Mouse (Mus musculus) neural tube, embryonic 12.5 days (tissue): ENCODE measurements around the gene 1700066M21Rik. TPM values are rescaled to one million over a fixed set of nuclear protein-coding genes. Genes with fewer than 3 reads are reported as not detected.
A peak's percentile ranks its signal among the peaks of the same experiment; 100 is the strongest.

Experiments
- ATAC-seq: fragments of 200-750 bp; cut with Nextera tagmentation; 2 replicates; pipeline ENCODE4 v1.8.0; 2017; ENCODE audit warnings: low read depth, mild to moderate bottlenecking, moderate TSS enrichment, moderate library complexity; ENCODE audit not compliant: low FRiP score
- H3K27ac ChIP-seq: fragments of 300-500 bp; sonication (generic); 2 replicates; pipeline ENCODE4 v1.5.1; 2016
- H3K27me3 ChIP-seq: fragments of 300-500 bp; sonication (generic); replicated peaks from 2 replicates; pipeline ENCODE4 v1.6.1; 2016; ENCODE audit warnings: mild to moderate bottlenecking
- H3K36me3 ChIP-seq: fragments of 300-500 bp; sonication (generic); 2 replicates; pipeline ENCODE4 v1.6.1; 2016; ENCODE audit warnings: mild to moderate bottlenecking
- H3K4me1 ChIP-seq: fragments of 300-500 bp; sonication (generic); 2 replicates; pipeline ENCODE4 v1.6.1; 2016
- H3K4me2 ChIP-seq: fragments of 300-500 bp; sonication (generic); replicated peaks from 2 replicates; pipeline ENCODE4 v1.6.1; 2016; ENCODE audit warnings: mild to moderate bottlenecking
- H3K4me3 ChIP-seq: fragments of 300-500 bp; sonication (generic); 2 replicates; pipeline ENCODE4 v1.5.1; 2016
- H3K9ac ChIP-seq: fragments of 300-500 bp; sonication (generic); 2 replicates; pipeline ENCODE4 v1.6.1; 2016; ENCODE audit warnings: mild to moderate bottlenecking
- H3K9me3 ChIP-seq: fragments of 300-500 bp; sonication (generic); 2 replicates; pipeline ENCODE4 v1.6.1; 2016; ENCODE audit warnings: mild to moderate bottlenecking
- WGBS: fragments of 180-500 bp; shearing (Covaris S2); methylation state at CpG from one replicate; pipeline ENCODE4 v1.1.7; 2016; 5-methylcytosine and 5-hydroxymethylcytosine counted together
- polyA plus RNA-seq: library from polyadenylated mRNA; unstranded; fragments of >200 nt; fragmentation: Nextera tagmentation; extraction: Ambion mirVana; gene quantifications from 2 replicates; pipeline ENCODE4 v1.2.1, GENCODE M21; 2016

Gene 1700066M21Rik
- polyA plus RNA-seq, 1 experiment from 2014 or later: 13.9 TPM

DNA sequence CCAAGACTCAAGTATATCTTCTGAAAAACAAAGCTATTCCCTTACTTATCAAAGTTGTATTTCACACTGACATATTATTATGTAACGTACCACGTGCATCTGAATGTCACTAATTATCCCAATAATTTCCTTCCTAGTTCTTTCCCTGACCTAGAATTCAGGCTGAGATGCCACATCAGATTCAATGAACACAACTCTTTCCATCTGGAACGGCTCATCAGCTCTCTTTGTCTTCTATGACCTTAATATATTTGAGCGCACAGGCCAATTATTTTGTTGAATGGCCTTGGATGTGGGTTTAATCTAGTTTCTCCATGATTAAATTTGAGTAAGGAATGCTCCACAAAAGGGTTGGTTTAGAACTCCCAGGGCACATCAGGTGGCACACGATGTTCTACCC lies 24.7 kb downstream of the 1700066M21Rik start:
- Histone ChIP-seq H3K27ac (no peak overlapping the region), H3K4me3 (no peak overlapping the region)
- ATAC-seq: no peak

DNA sequence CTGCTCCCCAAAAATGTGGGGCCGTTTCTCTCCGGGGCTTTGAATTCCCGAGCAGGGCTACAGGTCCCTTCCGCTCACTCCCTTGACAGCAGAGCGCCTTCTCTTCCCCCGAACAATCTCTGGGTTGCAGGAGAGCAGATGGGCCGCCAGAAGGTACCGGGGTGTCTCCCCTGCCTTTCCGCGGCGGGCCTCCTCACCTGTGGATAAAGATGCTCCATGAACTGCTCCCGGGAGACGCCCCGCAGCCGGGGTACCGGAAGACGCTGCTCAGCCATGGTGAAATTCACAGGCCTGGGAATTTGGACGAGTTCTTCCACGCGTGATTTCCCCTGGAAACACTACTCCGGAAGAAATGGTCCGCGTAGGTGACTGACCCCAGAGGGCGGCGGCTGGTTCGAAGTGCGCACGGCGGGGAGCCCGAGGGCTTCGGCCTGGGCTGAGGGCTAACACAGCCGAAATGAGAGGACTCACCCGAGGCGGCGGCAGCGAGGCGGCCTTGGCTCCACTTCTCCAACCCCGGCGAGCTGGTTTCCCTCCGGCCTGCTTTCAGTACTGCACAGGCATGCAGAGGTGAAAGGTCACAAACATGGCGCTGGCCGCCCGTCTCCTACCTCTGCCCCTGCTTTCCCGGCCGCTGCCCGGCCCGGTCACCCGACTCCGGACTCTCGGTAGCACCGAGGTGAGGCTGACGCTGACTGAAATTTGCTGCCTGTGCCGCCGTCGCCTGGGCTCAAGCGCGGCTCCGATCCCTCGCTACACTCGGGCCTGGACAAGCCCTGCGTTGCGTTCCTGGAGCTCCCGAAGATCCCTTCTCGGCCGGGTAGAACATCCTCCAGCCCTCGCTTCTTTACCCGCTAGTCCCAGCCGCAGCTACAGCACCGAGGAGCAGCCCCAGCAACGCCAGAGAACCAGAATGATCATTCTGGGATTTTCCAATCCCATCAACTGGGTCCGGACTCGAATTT lies 29.0 kb downstream of the 1700066M21Rik start, which contains the start of the genes Maip1 and Tyw5:
Gene Maip1, plus strand, starts transcription at position 142 of the 965 bp plus-strand sequence.
Gene Tyw5, minus strand, starts transcription at position 915 of the 965 bp plus-strand sequence.
- Histone ChIP-seq H3K9me3 (no peaks in the 10 kb centered on the region), H3K4me1 (peaks cover 20% of the 10 kb centered on the region), H3K36me3 (no peaks in the 10 kb centered on the region), H3K27me3 (no peaks in the 10 kb centered on the region), H3K9ac (peak within 1 kb of the TSS; percentile 84), H3K4me2 (peak within 1 kb of the TSS; percentile 81), H3K4me3 (peak within 1 kb of the TSS; percentile 75), H3K27ac (peak within 1 kb of the TSS; percentile 12; the same call in 1 of the 2 replicates)
- under 1% methylated on average over 72 of the region's 72 CpGs for WGBS
- ATAC-seq: peak; percentile 94

More for the DNA sequence above, 24.7 kb downstream of the 1700066M21Rik start:
- Histone ChIP-seq H3K27me3 (no peaks in the 10 kb centered on the region), H3K9ac (no peak overlapping the region), H3K4me1 (peaks cover 1% of the 10 kb centered on the region; the same call in 1 of the 2 replicates), H3K36me3 (peaks cover 11% of the 10 kb centered on the region), H3K9me3 (no peaks in the 10 kb centered on the region), H3K4me2 (no peak overlapping the region)
- WGBS: 93% methylated on average over 5 of the region's 5 CpGs

DNA sequence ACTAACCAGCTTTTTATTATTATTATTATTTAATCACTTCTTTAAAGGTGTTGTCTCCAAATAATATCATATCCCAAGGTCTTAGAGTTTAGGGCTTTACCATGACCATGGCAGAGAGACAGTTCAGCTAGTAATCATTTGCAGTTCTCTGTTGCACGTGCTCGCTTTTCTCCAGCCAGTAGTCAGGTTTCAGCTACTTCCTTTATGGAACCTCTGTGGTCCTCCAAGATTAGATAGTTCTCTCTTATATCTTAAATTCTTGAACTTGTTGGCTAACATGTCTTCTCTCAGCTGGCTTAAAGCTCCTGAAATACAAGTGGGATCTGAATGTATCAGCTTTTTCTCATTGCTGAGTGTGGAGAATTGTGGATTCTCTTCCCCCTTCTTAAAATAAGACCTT lies 31.6 kb downstream of the 1700066M21Rik start:
- no peak overlapping the region for H3K9ac ChIP-seq
- ATAC-seq: no peak
- H3K9me3 ChIP-seq: no peaks in the 10 kb centered on the region
- H3K27ac ChIP-seq: no peak overlapping the region
- no peak overlapping the region for H3K4me3 ChIP-seq
- no peak overlapping the region for H3K4me2 ChIP-seq
- 98% methylated on average over 2 of the region's 2 CpGs for WGBS
- H3K27me3 ChIP-seq: no peaks in the 10 kb centered on the region
- peaks cover 18% of the 10 kb centered on the region for H3K36me3 ChIP-seq
- peaks cover 20% of the 10 kb centered on the region for H3K4me1 ChIP-seq

DNA sequence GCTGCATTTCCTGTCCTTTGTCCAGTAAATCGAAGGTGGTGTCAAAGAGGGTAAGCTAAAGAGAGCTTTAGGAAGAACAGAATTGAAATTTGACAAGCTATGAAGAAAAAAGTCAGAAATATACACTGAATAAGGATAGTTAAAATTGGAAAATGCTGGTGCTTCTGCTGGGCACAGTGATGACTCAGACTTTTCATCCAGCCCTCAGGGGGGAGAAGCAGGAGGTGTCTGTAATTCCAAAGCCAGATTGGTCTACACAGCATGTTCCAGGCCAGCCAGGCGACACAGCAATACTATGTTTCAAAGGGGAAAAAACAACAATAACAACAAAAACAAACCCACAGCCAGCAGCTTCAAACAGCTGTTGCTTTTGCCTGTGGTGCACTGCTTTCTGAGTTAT lies 36.0 kb downstream of the 1700066M21Rik start:
- ATAC-seq: no peak
- Histone ChIP-seq H3K4me2 (no peak overlapping the region), H3K4me1 (peaks cover 8% of the 10 kb centered on the region), H3K27ac (no peak overlapping the region), H3K4me3 (no peak overlapping the region), H3K9me3 (no peaks in the 10 kb centered on the region), H3K9ac (no peak overlapping the region), H3K36me3 (peaks cover 39% of the 10 kb centered on the region), H3K27me3 (no peaks in the 10 kb centered on the region)
- 85% methylated on average over 2 of the region's 2 CpGs for WGBS

DNA sequence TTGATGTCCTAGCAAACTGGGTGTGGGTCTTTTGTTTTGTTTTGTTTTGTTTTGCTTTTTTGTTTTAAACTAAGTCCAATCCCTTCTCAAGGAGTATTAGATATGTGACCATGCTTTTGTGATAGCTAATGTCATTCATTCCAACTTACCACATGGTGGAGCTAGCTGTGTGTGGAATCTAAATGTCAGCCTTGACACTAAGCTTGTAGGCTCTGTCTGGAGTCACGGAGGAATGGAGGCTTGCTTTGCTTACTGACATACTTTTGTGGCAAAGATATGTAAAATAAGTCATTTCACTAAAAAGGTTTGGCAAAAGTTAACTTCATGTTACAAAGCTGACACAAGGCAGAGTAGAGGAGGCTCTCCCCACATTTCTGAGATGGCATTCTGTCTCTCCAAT lies 46.3 kb downstream of the 1700066M21Rik start:
- WGBS: 23% methylated on average over 1 of the region's 1 CpGs
- Histone ChIP-seq H3K27ac (no peak overlapping the region), H3K9ac (no peak overlapping the region), H3K4me3 (no peak overlapping the region), H3K27me3 (no peaks in the 10 kb centered on the region), H3K4me1 (peaks cover 1% of the 10 kb centered on the region; the same call in 1 of the 2 replicates), H3K9me3 (no peaks in the 10 kb centered on the region), H3K4me2 (no peak overlapping the region), H3K36me3 (no peaks in the 10 kb centered on the region)
- ATAC-seq: 0 out of 2 replicates have a peak, but pooled peaks have one; percentile 54

DNA sequence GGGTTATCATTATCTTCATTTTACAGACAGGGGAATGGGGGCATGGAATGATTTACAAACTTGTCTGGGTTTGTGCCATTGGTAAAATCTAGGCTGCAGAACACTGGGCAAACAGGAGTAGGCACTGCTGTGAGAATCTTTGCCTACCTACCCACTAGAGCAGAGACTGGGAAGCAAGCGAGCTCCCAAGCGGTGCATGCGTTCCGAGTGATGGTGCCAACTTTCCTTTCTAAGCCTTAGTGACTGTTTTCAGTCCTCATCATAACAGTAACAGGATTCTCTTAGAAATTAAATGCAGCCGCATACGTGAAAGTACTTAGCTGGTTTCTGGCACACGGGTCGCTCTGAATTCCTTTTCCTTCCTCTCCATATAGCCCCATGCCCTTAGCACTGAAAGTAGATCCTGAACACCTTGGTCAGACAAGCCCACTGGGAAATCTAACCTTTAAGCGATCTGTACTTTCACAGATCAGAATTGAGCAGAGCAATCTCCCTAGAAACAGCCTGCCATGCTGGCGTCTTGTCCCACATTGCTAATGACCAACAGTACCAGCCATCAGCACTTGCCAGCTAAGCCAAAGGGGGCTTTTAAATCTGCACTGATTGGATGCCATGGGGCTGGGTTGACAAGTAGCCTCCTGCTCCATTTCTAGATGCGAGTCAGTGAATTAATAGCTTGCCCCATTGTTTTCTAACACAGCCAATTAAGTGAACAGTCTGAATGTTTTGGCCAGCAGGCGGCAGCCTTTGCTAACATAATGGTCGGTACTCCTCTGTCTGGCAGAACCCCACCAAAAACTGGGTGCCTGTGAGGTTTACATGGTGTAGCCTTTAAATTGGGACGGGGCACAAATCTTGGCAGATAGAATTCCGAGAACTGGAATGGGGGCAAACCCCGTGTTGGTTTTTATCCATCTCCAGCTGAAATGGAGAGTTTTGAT lies 51.2 kb downstream of the 1700066M21Rik start:
- H3K27me3 ChIP-seq: no peaks in the 10 kb centered on the region
- peaks cover 14% of the 10 kb centered on the region for H3K4me1 ChIP-seq
- H3K4me3 ChIP-seq: no peak overlapping the region
- H3K4me2 ChIP-seq: peak overlapping the region; percentile 43
- peak; percentile 89 for ATAC-seq
- H3K9me3 ChIP-seq: no peaks in the 10 kb centered on the region
- no peaks in the 10 kb centered on the region for H3K36me3 ChIP-seq
- WGBS: 52% methylated on average over 16 of the region's 16 CpGs
- no peak overlapping the region for H3K27ac ChIP-seq
- H3K9ac ChIP-seq: peak overlapping the region; percentile 26; the same call in 1 of the 2 replicates

DNA sequence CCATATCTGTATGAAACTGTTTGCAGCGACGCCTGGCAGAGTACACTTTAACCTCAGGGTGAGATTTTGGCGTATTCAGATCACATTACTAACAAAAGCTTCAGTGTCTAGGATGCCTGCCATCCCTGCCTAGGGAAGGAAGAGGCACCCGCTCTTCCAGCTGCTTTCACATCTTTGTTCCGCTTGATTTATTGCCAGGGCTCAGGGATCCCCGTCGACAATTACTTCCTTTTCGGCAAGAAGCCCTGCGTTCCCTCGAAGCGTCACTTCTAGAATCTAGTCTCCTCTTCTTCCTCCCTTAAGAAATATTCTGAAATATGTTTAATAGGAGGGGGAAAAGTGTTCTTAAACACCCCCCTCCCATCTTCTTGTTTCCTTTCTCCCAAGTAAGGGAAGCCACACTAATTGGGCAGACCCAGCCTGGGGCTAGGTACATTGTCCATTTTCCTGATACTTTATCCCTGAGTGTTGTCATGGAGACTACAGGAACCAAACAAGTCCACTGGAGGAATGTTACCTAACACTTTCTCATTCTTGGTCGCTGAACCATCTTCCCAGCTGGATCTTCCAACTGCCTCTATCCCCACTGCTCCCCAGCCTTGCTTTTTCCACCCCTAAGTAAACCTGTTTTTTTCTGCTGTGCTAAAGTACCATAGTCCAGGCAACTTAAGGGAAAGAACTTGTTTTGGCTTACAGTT lies 52.5 kb downstream of the 1700066M21Rik start:
- no peaks in the 10 kb centered on the region for H3K27me3 ChIP-seq
- no peak overlapping the region for H3K9ac ChIP-seq
- WGBS: 1% methylated on average over 12 of the region's 12 CpGs
- H3K27ac ChIP-seq: no peak overlapping the region
- peaks cover 14% of the 10 kb centered on the region for H3K4me1 ChIP-seq
- H3K9me3 ChIP-seq: no peaks in the 10 kb centered on the region
- peak overlapping the region; percentile 49 for H3K4me2 ChIP-seq
- ATAC-seq: peak; percentile 72
- no peaks in the 10 kb centered on the region for H3K36me3 ChIP-seq
- no peak overlapping the region for H3K4me3 ChIP-seq

DNA sequence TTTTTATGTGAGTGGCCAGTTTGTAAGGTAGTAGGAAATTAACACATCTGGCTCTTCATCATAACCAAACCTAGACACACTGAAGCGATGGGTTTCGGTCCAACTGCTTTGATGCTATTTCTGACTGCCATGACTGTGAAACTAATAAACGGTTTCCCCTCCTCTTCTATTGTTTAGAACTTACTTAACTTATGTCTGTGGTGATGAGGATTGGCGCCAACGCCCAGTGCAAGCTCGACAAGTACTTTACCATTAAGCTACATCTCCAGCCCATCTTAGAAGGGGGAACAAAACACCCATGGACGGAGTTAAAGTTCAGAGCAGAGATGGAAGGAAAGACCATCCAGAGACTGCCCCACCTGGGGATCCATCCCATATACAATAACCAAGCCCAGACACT lies 55.7 kb downstream of the 1700066M21Rik start:
- Histone ChIP-seq H3K4me3 (no peak overlapping the region), H3K4me2 (no peak overlapping the region), H3K27ac (no peak overlapping the region), H3K36me3 (no peaks in the 10 kb centered on the region), H3K9ac (no peak overlapping the region), H3K4me1 (peaks cover 16% of the 10 kb centered on the region), H3K27me3 (no peaks in the 10 kb centered on the region), H3K9me3 (no peaks in the 10 kb centered on the region)
- WGBS: 96% methylated on average over 7 of the region's 7 CpGs
- no peak for ATAC-seq

Other genes starting within 250 kb of the 1700066M21Rik start
- gene Maip1, start 28.7 kb downstream of the 1700066M21Rik start, polyA plus RNA-seq: 17.9 and 18.2 TPM in 2 replicates
- 23.1 and 26.3 TPM in 2 replicates for gene Tyw5, start 29.5 kb downstream of the 1700066M21Rik start, polyA plus RNA-seq